In genomic region chr10:23901119-23901518, GRCm38 (mm10) we compare ENCODE assay signal across 36 mouse cellular contexts. TPM values are rescaled to one million over a fixed set of nuclear protein-coding genes. Genes with fewer than 3 reads are reported as not detected.
A peak's percentile ranks its signal among the peaks of the same experiment; 100 is the strongest.
DNase-seq lines count a peak whose midpoint lies in the region; ATAC-seq and TF ChIP-seq lines count a peak whose summit lies in the region.
"Had no signal": no experiment of that assay in that cellular context is flagged by ENCODE, and none has a peak within 500 bp of the region (broad histone marks: within the 10 kb centered on the region; RNA-seq: fewer than 3 reads in every experiment).

No protein-coding gene starts in this region.

- no peak overlapping the region for H3K4me2 ChIP-seq in forebrain, embryonic 12.5 days
- no peak overlapping the region for H3K4me2 ChIP-seq in forebrain, postnatal 0 days (ENCODE audit: low read depth)
- no peak overlapping the region for H3K4me2 ChIP-seq in midbrain, embryonic 16.5 days (ENCODE audit: low read length)
- H3K4me2 ChIP-seq: embryonic facial prominence, embryonic 12.5 days; heart, embryonic 15.5 days; hindbrain, embryonic 12.5 days; intestine, embryonic 15.5 days; liver, embryonic 15.5 days; lung, embryonic 15.5 days had no signal

- no peak for TF ChIP-seq CTCF in brain, embryonic 14.5 days (IDR thresholded peaks at IDR 0.05; ENCODE audit: borderline replicate concordance, extremely low read depth, insufficient read depth, insufficient read length)
- TF ChIP-seq CTCF in forebrain, postnatal 0 days (IDR thresholded peaks at IDR 0.05; ENCODE audit: low read depth), result no peak

- no peak overlapping the region for H3K9ac ChIP-seq in forebrain, embryonic 12.5 days
- H3K9ac ChIP-seq in forebrain, postnatal 0 days, result no peak overlapping the region
- H3K9ac ChIP-seq in midbrain, embryonic 16.5 days (ENCODE audit: low read depth, low read length), result no peak overlapping the region
- H3K9ac ChIP-seq: embryonic facial prominence, embryonic 12.5 days; heart, embryonic 15.5 days; hindbrain, embryonic 12.5 days; intestine, embryonic 15.5 days; liver, embryonic 15.5 days; lung, embryonic 15.5 days had no signal

- H3K27me3 ChIP-seq in forebrain, embryonic 12.5 days, result no peaks in the 10 kb centered on the region
- no peaks in the 10 kb centered on the region for H3K27me3 ChIP-seq in forebrain, postnatal 0 days (ENCODE audit: insufficient read depth, low read length)
- no peaks in the 10 kb centered on the region for H3K27me3 ChIP-seq in midbrain, embryonic 16.5 days (ENCODE audit: control insufficient read depth, insufficient read depth, low read depth, low read length)
- H3K27me3 ChIP-seq: embryonic facial prominence, embryonic 12.5 days; heart, embryonic 15.5 days; hindbrain, embryonic 12.5 days; intestine, embryonic 15.5 days; liver, embryonic 15.5 days; lung, embryonic 15.5 days had no signal

- peaks cover 9% of the 10 kb centered on the region; the same call in 1 of the 2 replicates for H3K4me1 ChIP-seq in forebrain, embryonic 12.5 days
- H3K4me1 ChIP-seq in forebrain, postnatal 0 days (ENCODE audit: insufficient read depth), result no peaks in the 10 kb centered on the region
- H3K4me1 ChIP-seq in midbrain, embryonic 16.5 days (ENCODE audit: control insufficient read depth, insufficient read depth, low read length), result no peaks in the 10 kb centered on the region
- H3K4me1 ChIP-seq: embryonic facial prominence, embryonic 12.5 days; heart, embryonic 10.5 days; heart, embryonic 15.5 days; hindbrain, embryonic 12.5 days; intestine, embryonic 15.5 days; liver, embryonic 15.5 days; lung, embryonic 15.5 days had no signal

- no peak for TF ChIP-seq POLR2A in brain, embryonic 14.5 days (IDR thresholded peaks at IDR 0.05; ENCODE audit: borderline replicate concordance, extremely low read depth, insufficient read depth, insufficient read length, poor library complexity, severe bottlenecking)

- H3K27ac ChIP-seq in forebrain, embryonic 12.5 days, result no peak overlapping the region
- no peak overlapping the region for H3K27ac ChIP-seq in forebrain, postnatal 0 days (ENCODE audit: low read depth, low read length)
- H3K27ac ChIP-seq in midbrain, embryonic 16.5 days (ENCODE audit: low read length), result no peak overlapping the region
- H3K27ac ChIP-seq: embryonic facial prominence, embryonic 12.5 days; heart, embryonic 10.5 days; heart, embryonic 15.5 days; hindbrain, embryonic 12.5 days; hindbrain, postnatal 0 days; intestine, embryonic 15.5 days; kidney, postnatal 0 days; liver, embryonic 15.5 days; lung, embryonic 15.5 days had no signal

- no peaks in the 10 kb centered on the region for H3K36me3 ChIP-seq in forebrain, embryonic 12.5 days (replicated peaks)
- no peaks in the 10 kb centered on the region for H3K36me3 ChIP-seq in forebrain, postnatal 0 days (ENCODE audit: insufficient read depth)
- no peaks in the 10 kb centered on the region for H3K36me3 ChIP-seq in midbrain, embryonic 16.5 days (ENCODE audit: control insufficient read depth, insufficient read depth, low read length)
- H3K36me3 ChIP-seq: embryonic facial prominence, embryonic 12.5 days; heart, embryonic 15.5 days; hindbrain, embryonic 12.5 days; intestine, embryonic 15.5 days; liver, embryonic 15.5 days; lung, embryonic 15.5 days had no signal

- H3K4me3 ChIP-seq in forebrain, embryonic 12.5 days (replicated peaks), result no peak overlapping the region
- H3K4me3 ChIP-seq in forebrain, postnatal 0 days (ENCODE audit: low read depth, low read length), result no peak overlapping the region
- H3K4me3 ChIP-seq in midbrain, embryonic 16.5 days (ENCODE audit: low read depth, low read length), result no peak overlapping the region
- H3K4me3 ChIP-seq: embryonic facial prominence, embryonic 12.5 days; heart, embryonic 10.5 days; heart, embryonic 15.5 days; hindbrain, embryonic 12.5 days; intestine, embryonic 15.5 days; liver, embryonic 15.5 days; lung, embryonic 15.5 days had no signal

- ATAC-seq in forebrain, embryonic 12.5 days (ENCODE audit: low FRiP score), result peak; percentile 40; the same call in 1 of the 2 replicates
- ATAC-seq in forebrain, postnatal 0 days, result peak; percentile 82
- ATAC-seq in midbrain, embryonic 16.5 days, result peak; percentile 56; the same call in 1 of the 2 replicates
- ATAC-seq: hindbrain, postnatal 0 days; intestine, embryonic 15.5 days; Patski had no signal

- DNase-seq in brain, embryonic 14.5 days (ENCODE audit: low read depth), result peak; percentile 58
- no peak for DNase-seq in forebrain, postnatal 0 days
- DNase-seq in cerebellum, postnatal 36 days, result no peak
- DNase-seq in heart, postnatal 4 days, result no peak
- no peak for DNase-seq in liver
- DNase-seq: adrenal gland, postnatal 25 days; cerebellum, adult 8-10 months; cerebellum, postnatal 25 days; kidney, adult 8-10 months; layer of hippocampus, postnatal 36 days; right cerebral cortex, postnatal 14 days had no signal

- H3K9me3 ChIP-seq in forebrain, embryonic 12.5 days, result no peaks in the 10 kb centered on the region
- no peaks in the 10 kb centered on the region for H3K9me3 ChIP-seq in forebrain, postnatal 0 days (ENCODE audit: low read length)
- no peaks in the 10 kb centered on the region for H3K9me3 ChIP-seq in midbrain, embryonic 16.5 days (replicated peaks; ENCODE audit: control insufficient read depth, low read length, poor library complexity, severe bottlenecking)
- H3K9me3 ChIP-seq: embryonic facial prominence, embryonic 12.5 days; heart, embryonic 10.5 days; heart, embryonic 15.5 days; hindbrain, embryonic 12.5 days; intestine, embryonic 15.5 days; liver, embryonic 15.5 days; lung, embryonic 15.5 days had no signal

- WGBS in forebrain, embryonic 12.5 days, result 23% methylated on average over 3 of the region's 3 CpGs
- WGBS in forebrain, postnatal 0 days, result 16% methylated on average over 3 of the region's 3 CpGs
- 19% methylated on average over 3 of the region's 3 CpGs for WGBS in midbrain, embryonic 16.5 days

RNA-seq across cellular contexts. Expression of gene Vnn1, which starts 6.6 kb away (rescaled TPM):
- polyA plus RNA-seq in brain, embryonic 14.5 days (2012; rRNA removed), result 0.14 and 0.15 TPM in 2 replicates
- polyA plus RNA-seq in forebrain, embryonic 12.5 days (2016; fragmentation: Nextera tagmentation; extraction: Ambion mirVana), result 0.63 and 0.65 TPM in 2 replicates
- total RNA-seq in forebrain, postnatal 0 days (2014; rRNA removed), result 0.38 and 0.43 TPM in 2 replicates
- 0.92 and 0.98 TPM in 2 replicates for polyA plus RNA-seq in forebrain, postnatal 0 days (2015; fragmentation: Nextera tagmentation; extraction: Ambion mirVana)
- polyA plus RNA-seq in midbrain, embryonic 16.5 days (2015; fragmentation: Nextera tagmentation; extraction: Ambion mirVana), result 0.25 and 0.43 TPM in 2 replicates
- total RNA-seq in heart, postnatal 4 days (2021), result 1 to 10 TPM; 3.0 to 3.8 TPM
- total RNA-seq: MEL had no signal

RNA-seq across cellular contexts. Expression of gene Taar1, which starts 19.0 kb away (rescaled TPM):
- polyA plus RNA-seq in brain, embryonic 14.5 days (2012; rRNA removed), result not detected in 2 replicates
- polyA plus RNA-seq in forebrain, embryonic 12.5 days (2016; fragmentation: Nextera tagmentation; extraction: Ambion mirVana), result not detected in 2 replicates
- not detected in 2 replicates for total RNA-seq in forebrain, postnatal 0 days (2014; rRNA removed)
- polyA plus RNA-seq in forebrain, postnatal 0 days (2015; fragmentation: Nextera tagmentation; extraction: Ambion mirVana), result not detected in 2 replicates
- polyA plus RNA-seq in midbrain, embryonic 16.5 days (2015; fragmentation: Nextera tagmentation; extraction: Ambion mirVana), result not detected in 2 replicates
- not detected for total RNA-seq in heart, postnatal 4 days (2021)
- total RNA-seq: adrenal gland, adult 18-20 months; adrenal gland, postnatal 25 days; gastrocnemius, adult 8-10 months; heart, postnatal 25 days; hindbrain, postnatal 0 days; layer of hippocampus, postnatal 36 days; liver, adult 2 months; megakaryocyte progenitor cell, adult 5-6 weeks; MEL had no signal
- polyA plus RNA-seq: embryonic facial prominence, embryonic 12.5 days; gonadal fat pad, adult 2 months; heart, embryonic 10.5 days; heart, embryonic 15.5 days; hindbrain, embryonic 12.5 days; hindbrain, postnatal 0 days; intestine, embryonic 15.5 days; kidney, postnatal 0 days; large intestine, adult 2 months; limb, embryonic 11.5 days; liver, adult 2 months; liver, embryonic 15.5 days; lung, embryonic 15.5 days; neural tube, embryonic 14.5 days; Patski; small intestine, adult 2 months; stomach, embryonic 14.5 days; testis, adult 2 months had no signal

RNA-seq across cellular contexts. Expression of gene Taar2, which starts 37.3 kb away (rescaled TPM):
- 0.08 TPM in 1 of 2 replicates, not detected in the other for polyA plus RNA-seq in brain, embryonic 14.5 days (2012; rRNA removed)
- not detected in 2 replicates for polyA plus RNA-seq in forebrain, embryonic 12.5 days (2016; fragmentation: Nextera tagmentation; extraction: Ambion mirVana)
- total RNA-seq in forebrain, postnatal 0 days (2014; rRNA removed), result not detected in 2 replicates
- polyA plus RNA-seq in forebrain, postnatal 0 days (2015; fragmentation: Nextera tagmentation; extraction: Ambion mirVana), result 0.15 and 0.19 TPM in 2 replicates
- not detected in 2 replicates for polyA plus RNA-seq in midbrain, embryonic 16.5 days (2015; fragmentation: Nextera tagmentation; extraction: Ambion mirVana)
- total RNA-seq in heart, postnatal 4 days (2021), result not detected
- total RNA-seq: adrenal gland, adult 18-20 months; adrenal gland, postnatal 25 days; gastrocnemius, adult 8-10 months; heart, postnatal 25 days; hindbrain, postnatal 0 days; layer of hippocampus, postnatal 36 days; liver, adult 2 months; megakaryocyte progenitor cell, adult 5-6 weeks; MEL had no signal
- polyA plus RNA-seq: embryonic facial prominence, embryonic 12.5 days; gonadal fat pad, adult 2 months; heart, embryonic 10.5 days; heart, embryonic 15.5 days; hindbrain, embryonic 12.5 days; large intestine, adult 2 months; limb, embryonic 11.5 days; liver, adult 2 months; liver, embryonic 15.5 days; lung, embryonic 15.5 days; neural tube, embryonic 14.5 days; Patski; small intestine, adult 2 months; stomach, embryonic 14.5 days; testis, adult 2 months had no signal

RNA-seq across cellular contexts. Expression of gene Taar3, which starts 48.2 kb away (rescaled TPM):
- not detected in 2 replicates for polyA plus RNA-seq in brain, embryonic 14.5 days (2012; rRNA removed)
- not detected in 2 replicates for polyA plus RNA-seq in forebrain, embryonic 12.5 days (2016; fragmentation: Nextera tagmentation; extraction: Ambion mirVana)
- total RNA-seq in forebrain, postnatal 0 days (2014; rRNA removed), result not detected in 2 replicates
- polyA plus RNA-seq in forebrain, postnatal 0 days (2015; fragmentation: Nextera tagmentation; extraction: Ambion mirVana), result not detected in 2 replicates
- polyA plus RNA-seq in midbrain, embryonic 16.5 days (2015; fragmentation: Nextera tagmentation; extraction: Ambion mirVana), result not detected in 2 replicates
- not detected for total RNA-seq in heart, postnatal 4 days (2021)
- total RNA-seq: adrenal gland, adult 18-20 months; adrenal gland, postnatal 25 days; gastrocnemius, adult 8-10 months; heart, postnatal 25 days; layer of hippocampus, postnatal 36 days; liver, adult 2 months; megakaryocyte progenitor cell, adult 5-6 weeks; MEL had no signal
- polyA plus RNA-seq: embryonic facial prominence, embryonic 12.5 days; gonadal fat pad, adult 2 months; heart, embryonic 10.5 days; heart, embryonic 15.5 days; hindbrain, embryonic 12.5 days; hindbrain, postnatal 0 days; intestine, embryonic 15.5 days; kidney, postnatal 0 days; large intestine, adult 2 months; limb, embryonic 11.5 days; liver, adult 2 months; liver, embryonic 15.5 days; lung, embryonic 15.5 days; neural tube, embryonic 14.5 days; Patski; small intestine, adult 2 months; stomach, embryonic 14.5 days; testis, adult 2 months had no signal

RNA-seq across cellular contexts. Expression of gene Vnn3, which starts 49.9 kb away (rescaled TPM):
- polyA plus RNA-seq in brain, embryonic 14.5 days (2012; rRNA removed), result 0.04 and 0.10 TPM in 2 replicates
- polyA plus RNA-seq in forebrain, embryonic 12.5 days (2016; fragmentation: Nextera tagmentation; extraction: Ambion mirVana), result not detected in 2 replicates
- total RNA-seq in forebrain, postnatal 0 days (2014; rRNA removed), result 0.10 TPM in 1 of 2 replicates, not detected in the other
- 0.10 TPM in 1 of 2 replicates, not detected in the other for polyA plus RNA-seq in forebrain, postnatal 0 days (2015; fragmentation: Nextera tagmentation; extraction: Ambion mirVana)
- polyA plus RNA-seq in midbrain, embryonic 16.5 days (2015; fragmentation: Nextera tagmentation; extraction: Ambion mirVana), result 0.22 TPM in 1 of 2 replicates, not detected in the other
- under 1 TPM in 1 of 2 experiments, not detected in 1; 0.19 TPM for total RNA-seq in heart, postnatal 4 days (2021)
- total RNA-seq: heart, postnatal 25 days; MEL had no signal
- polyA plus RNA-seq: embryonic facial prominence, embryonic 12.5 days; heart, embryonic 10.5 days; hindbrain, embryonic 12.5 days; limb, embryonic 11.5 days; neural tube, embryonic 14.5 days; Patski; stomach, embryonic 14.5 days had no signal
